Mouse (Mus musculus) naive thymus-derived CD4-positive, alpha-beta T cell, adult 2 months (primary cell): ENCODE data around the gene St7.

ENCODE experiments used
- DNase-seq: peaks from one replicate; pipeline ENCODE4 v3.0.0-alpha.2; 2011; ENCODE audit warnings: low read depth

St7 gene

GRCm38 (mm10) chr6:17905776-17906175 lies 213.0 kb downstream of the St7 start:
- DNase-seq, result no peak

- no peak for DNase-seq
Measured at GRCm38 (mm10) chr6:17906289-17906688, 213.6 kb downstream of the St7 start.

- no peak for DNase-seq
Measured at GRCm38 (mm10) chr6:17912312-17912711, 219.6 kb downstream of the St7 start.

DNA sequence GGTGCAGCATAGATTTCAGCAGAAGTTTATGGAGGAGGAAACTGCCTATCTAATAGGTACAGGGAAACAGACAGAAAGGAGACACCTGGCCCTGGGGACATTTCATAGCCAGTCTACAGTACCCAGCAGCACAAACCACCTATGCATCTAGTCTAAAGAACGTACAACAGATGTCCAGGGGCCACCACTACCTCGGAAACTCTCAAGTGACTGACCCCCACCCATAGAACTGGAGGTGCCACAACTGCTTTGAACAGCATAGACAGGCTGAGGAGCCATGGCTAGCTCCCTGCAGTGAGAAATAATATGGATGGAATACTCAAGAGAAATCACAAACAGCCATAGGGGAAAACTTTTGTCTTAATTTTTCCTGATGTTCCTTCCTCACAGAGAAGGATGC lies 220.1 kb downstream of the St7 start:
- DNase-seq, result no peak

GRCm38 (mm10) chr6:17913315-17913714 lies 220.6 kb downstream of the St7 start:
- DNase-seq, result no peak

- DNase-seq, result no peak
Measured at GRCm38 (mm10) chr6:17914300-17914699, 221.6 kb downstream of the St7 start.

GRCm38 (mm10) chr6:17917233-17917632 lies 224.5 kb downstream of the St7 start:
- DNase-seq, result no peak

GRCm38 (mm10) chr6:17922180-17922579 lies 229.4 kb downstream of the St7 start:
- DNase-seq, result no peak

DNA sequence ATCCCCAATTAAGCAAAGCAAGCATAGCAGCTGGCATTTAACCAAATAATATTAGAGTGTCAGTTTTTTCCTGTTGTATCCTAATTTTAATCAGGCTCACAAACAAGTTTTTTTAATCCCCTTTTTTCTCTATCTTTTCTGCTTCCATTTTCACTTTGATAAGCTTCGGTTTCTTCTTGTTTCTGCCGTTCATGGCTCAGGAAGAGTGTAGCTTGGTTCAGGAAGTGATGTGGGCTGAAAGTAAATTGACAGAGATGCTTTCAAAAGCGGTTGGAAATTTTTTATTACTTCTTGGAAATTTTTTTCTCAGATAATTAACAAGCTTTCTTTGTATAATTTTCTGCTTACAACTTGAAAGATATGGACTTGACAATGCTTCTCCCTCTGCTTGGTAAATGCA lies 230.2 kb downstream of the St7 start:
- no peak for DNase-seq

- no peak for DNase-seq
Measured at GRCm38 (mm10) chr6:17923370-17923769, 230.6 kb downstream of the St7 start.

DNA sequence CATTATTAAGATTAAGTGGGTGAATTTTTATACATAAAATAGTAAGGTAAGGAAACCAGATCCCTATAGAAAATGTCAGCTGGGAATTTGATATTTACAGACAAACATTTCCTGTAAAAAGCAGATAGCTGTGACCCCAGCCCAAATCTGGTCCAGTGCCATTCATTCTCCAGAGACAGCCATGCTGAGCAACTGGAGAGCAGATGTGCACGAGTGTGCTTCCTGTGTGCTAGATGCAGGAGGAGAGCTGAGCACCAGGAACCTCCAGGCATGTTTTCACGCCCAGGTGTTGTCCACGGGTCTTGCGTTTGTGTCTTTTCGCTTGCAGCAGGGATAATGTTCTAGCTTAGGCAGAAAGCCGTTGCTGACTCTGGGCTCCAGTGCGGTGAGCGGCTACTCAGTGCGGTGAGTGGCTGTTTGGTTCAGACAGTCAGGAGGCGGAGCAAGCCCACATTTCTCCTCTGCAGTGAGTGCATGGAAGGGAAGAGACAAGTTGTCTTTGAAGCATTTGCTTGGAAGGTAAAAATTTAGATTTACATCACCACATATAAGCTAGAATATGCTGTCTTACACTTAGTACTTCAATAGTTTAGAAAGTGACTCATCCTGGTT lies 231.3 kb downstream of the St7 start:
- DNase-seq, result no peak

- DNase-seq, result peak; percentile 7
Measured at GRCm38 (mm10) chr6:17925267-17925666, 232.5 kb downstream of the St7 start.

DNA sequence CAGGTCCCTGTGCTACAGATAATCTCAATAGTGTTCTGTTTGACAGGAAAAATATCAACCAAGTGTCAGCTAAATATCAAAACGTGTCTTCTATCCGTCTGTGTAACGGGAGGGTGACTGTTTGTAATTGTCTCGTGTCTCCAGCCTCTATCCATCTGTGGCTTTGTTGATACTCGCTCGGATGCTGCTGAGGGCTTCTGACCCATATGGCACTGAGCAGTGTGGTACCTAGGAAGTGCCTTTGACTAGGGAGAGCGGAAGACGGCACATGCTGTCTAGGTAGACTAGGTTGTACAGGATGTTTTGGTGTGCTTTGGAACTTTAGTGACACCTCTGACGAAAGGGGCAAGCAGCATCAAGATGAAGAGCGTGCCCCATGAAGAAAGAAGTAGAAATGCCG lies 235.0 kb downstream of the St7 start:
- no peak for DNase-seq

GRCm38 (mm10) chr6:17931187-17931586 lies 238.5 kb downstream of the St7 start:
- no peak for DNase-seq

DNA sequence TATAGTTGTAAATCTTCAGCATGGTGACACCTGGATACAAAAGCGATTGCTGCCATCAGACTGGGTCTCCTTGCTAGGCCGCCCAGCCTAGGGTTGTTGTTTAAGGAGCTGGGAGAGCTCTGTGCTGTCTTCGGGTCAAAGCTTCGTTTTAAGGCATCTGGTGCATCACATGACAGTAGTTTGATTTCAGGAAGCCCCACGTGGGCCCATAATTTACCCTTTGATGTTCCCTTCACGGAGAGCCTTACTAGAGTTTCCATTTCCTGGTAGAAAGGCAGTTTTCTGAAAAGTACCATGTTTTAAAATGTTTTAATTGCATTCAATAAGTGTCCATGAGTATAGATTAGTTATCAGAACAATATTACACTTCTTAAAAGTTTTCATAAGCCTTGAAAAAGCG lies 239.1 kb downstream of the St7 start:
- DNase-seq, result no peak

DNA sequence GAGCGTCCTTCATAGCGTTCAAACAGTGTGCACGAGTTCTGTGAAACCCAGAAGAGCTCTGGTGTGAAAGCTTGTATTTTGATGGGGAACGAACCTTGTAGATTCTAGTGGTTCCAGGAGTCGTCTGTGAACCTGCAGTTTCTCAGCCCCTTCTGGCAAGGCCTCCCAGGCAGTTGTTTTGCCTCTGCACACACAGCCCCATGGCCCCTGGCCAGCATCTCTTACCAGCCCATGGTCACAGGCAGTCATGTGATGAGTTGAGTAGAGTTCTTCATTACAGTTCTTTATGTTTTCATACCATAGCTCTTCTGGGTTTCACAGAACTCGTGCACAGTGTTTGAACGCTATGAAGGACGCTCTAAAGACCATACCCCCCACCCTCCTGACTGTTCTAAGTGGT lies 240.1 kb downstream of the St7 start:
- DNase-seq, result no peak

- no peak for DNase-seq
Measured at GRCm38 (mm10) chr6:17938631-17939346, 246.1 kb downstream of the St7 start.

- no peak for DNase-seq
Measured at GRCm38 (mm10) chr6:17941916-17942315, 249.2 kb downstream of the St7 start.

- DNase-seq, result no peak
Measured at GRCm38 (mm10) chr6:17942344-17942743, 249.6 kb downstream of the St7 start.

GRCm38 (mm10) chr6:17943877-17944617 lies 251.3 kb downstream of the St7 start:
- DNase-seq, result no peak

- DNase-seq, result no peak
Measured at GRCm38 (mm10) chr6:17946456-17946855, 253.7 kb downstream of the St7 start.

- DNase-seq, result no peak
Measured at GRCm38 (mm10) chr6:17947130-17947831, 254.5 kb downstream of the St7 start.

DNA sequence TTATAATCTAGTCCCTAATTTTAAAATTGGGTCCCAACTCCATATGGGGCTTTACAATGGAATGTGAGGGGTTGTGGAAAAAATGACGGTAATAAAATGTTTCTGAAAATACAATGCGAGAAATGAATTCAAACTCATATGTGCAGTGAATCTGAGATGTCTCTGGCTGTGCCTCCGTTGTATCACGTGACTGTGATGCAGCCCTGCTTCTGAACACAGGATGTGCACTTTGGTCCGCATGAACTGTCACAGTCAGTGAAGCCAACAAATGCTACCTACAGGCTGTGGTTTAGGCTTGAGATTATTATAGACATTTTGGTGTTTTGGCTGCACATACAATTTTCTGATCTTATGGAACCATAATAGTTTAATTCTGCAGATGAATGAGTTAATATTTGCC lies 256.4 kb downstream of the St7 start:
- no peak for DNase-seq
